Mouse (Mus musculus): Measurements from ENCODE around the gene Btbd35f30.
"Not testable (repeated sequence)": the region's sequence is repeated elsewhere in the genome, so short reads cannot be mapped to it uniquely, and the experiment has no call there.

Gene Btbd35f30

DNA sequence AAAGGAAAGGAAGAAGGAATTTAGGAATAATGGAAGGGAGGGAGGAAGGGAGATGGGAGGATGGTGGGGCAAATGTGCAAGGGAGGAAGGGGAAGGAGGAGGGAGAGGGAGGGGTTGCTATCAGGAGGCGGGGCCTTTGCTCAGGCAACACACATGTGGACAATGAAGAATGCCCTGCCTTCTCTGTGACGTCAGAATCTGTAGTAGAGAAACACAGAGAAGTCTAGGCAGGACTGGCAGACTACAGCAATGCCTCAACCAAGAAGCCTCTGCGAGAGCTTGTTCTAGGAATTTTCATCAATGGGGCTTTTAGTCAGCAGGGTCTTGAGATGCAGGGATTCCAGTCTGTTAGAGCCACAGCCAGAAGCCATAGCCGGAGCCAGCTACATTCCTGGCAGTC lies at the start of gene Btbd35f30:
Btbd35f30 (plus strand) TSS at position 301 of the 400 bp plus-strand sequence.
- DNase-seq: not testable (repeated sequence)

DNA sequence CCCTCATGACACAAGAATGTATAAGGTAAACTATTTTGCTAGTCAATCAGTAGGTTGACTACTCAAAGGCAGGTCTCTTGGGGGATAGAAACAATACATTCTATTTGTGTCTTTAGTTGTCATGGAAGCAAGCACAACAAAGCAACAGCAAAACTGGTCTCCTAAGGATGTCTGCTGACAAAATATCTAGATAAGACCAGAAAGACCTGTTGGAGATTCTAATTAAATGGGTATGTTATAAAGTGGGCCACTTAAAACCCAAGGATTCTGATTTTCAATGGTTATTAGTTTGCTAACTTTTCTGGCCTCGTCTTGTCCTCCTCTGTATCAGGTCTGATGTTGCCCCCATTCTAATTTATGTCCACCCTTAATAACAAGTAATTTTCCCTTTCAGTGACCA lies 47.0 kb downstream of the Btbd35f30 start, which contains the start of gene Gm21789:
Gm21789 (plus strand) TSS at position 301 of the 400 bp plus-strand sequence.
- not testable (repeated sequence) for DNase-seq

Data from cerebellum, postnatal 10 days (tissue).